Mouse (Mus musculus): ENCODE data around the gene Rai14. TPM values are rescaled to one million over a fixed set of nuclear protein-coding genes. Genes with fewer than 3 reads are reported as not detected.

The Rai14 gene
- 9.2 and 9.7 TPM in 2 replicates for polyA plus RNA-seq (2016; fragmentation: Nextera tagmentation; extraction: Ambion mirVana)

DNA sequence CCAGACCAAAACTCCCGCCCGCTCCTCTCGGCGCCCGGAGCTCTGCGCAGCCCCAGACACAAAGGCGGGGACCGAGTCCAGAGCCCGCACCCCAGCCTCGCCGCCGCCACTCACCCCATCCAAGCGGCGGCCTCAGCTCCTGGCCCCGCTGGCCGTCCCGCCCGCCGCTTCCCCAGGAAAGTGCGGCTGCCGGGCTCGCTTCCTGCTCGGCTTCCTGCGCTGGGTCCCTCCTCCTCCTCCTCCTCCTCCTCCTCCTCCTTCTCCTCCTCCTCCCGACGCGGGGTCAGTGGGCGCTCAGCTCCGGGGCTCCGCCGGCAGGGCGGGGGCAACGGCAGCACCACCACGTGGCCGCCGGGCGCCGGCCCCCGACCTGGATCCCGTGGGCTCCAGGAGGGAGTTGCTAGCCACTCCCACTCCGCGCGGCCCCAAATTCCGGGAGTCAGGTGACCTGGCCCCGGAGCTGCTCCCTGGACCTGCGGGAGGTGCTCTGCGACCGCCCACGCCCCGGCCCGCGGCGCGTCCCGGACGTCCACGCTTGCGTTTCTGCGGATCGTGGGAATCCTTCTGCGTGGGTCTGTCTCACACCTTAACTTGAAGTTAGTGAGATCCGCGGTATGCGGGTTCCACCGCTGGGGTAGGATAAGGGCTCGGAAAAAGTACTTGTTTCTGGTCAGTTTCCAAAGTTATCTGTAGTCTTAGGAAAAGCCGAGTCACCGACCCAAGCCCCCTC is at the start of gene Rai14:
Gene Rai14, minus strand, starts transcription at position 216 of the 730 bp plus-strand sequence.
- peak; percentile 77 for ATAC-seq
- Histone ChIP-seq H3K4me3 (peak within 1 kb of the TSS; percentile 64), H3K4me1 (peaks cover 13% of the 10 kb centered on the region; the same call in 1 of the 2 replicates), H3K9me3 (replicated peaks) (no peaks in the 10 kb centered on the region), H3K4me2 (peak within 1 kb of the TSS; percentile 86), H3K36me3 (no peaks in the 10 kb centered on the region), H3K27me3 (replicated peaks) (peaks cover 46% of the 10 kb centered on the region), H3K27ac (peak within 1 kb of the TSS; percentile 51), H3K9ac (peak within 1 kb of the TSS; percentile 67)
- WGBS (ENCODE audit: insufficient replicate concordance) = under 1% methylated on average over 59 of the region's 68 CpGs

DNA sequence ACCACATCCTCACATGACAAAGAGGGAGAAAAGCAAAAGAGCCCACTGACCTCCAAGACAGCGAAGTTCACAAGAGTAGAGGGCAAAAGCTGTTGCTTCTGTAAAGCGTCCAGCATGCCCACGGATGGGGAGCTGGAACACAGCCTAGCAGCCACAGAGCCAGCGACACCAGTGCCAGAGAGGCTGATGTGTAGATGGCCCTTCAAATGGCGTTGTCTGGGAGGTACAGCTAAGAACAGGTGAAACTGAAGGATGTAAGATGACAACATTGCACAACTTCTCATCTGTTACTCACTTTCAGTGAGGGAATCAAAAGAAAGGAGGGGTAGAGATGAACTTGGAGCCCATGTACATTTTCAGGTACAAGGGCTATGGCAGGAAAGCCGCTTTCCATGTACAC is 47.0 kb upstream of the Rai14 start:
- 70% methylated on average over 6 of the region's 6 CpGs for WGBS (ENCODE audit: insufficient replicate concordance)
- Histone ChIP-seq H3K4me3 (no peak overlapping the region), H3K36me3 (no peaks in the 10 kb centered on the region), H3K9ac (no peak overlapping the region), H3K4me1 (no peaks in the 10 kb centered on the region), H3K9me3 (replicated peaks) (no peaks in the 10 kb centered on the region), H3K27ac (no peak overlapping the region), H3K4me2 (no peak overlapping the region), H3K27me3 (replicated peaks) (no peaks in the 10 kb centered on the region)
- ATAC-seq = no peak

DNA sequence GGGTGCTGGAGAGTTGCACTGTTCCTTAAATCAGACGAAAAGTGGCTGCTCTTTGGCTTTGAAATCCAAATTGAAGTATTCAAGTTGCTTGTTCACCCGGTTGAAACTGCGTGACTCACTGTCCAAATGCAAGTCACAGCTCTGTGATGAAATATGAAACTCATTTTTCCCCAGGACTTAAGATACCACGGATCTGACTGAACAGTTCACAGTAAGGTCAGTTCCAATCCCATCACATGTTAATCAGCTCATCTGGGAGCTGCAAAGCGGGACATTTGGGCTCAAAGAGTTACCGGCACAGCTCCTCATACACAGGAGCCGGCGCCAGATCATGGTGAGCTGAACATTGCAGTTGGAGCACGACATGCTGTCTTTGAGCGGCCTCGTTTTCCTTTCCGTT is 45.6 kb upstream of the Rai14 start:
- WGBS (ENCODE audit: insufficient replicate concordance) = 82% methylated on average over 12 of the region's 12 CpGs
- Histone ChIP-seq H3K4me1 (no peaks in the 10 kb centered on the region), H3K36me3 (no peaks in the 10 kb centered on the region), H3K9me3 (replicated peaks) (no peaks in the 10 kb centered on the region), H3K27ac (no peak overlapping the region), H3K27me3 (replicated peaks) (no peaks in the 10 kb centered on the region), H3K4me3 (no peak overlapping the region), H3K9ac (no peak overlapping the region), H3K4me2 (no peak overlapping the region)
- no peak for ATAC-seq

DNA sequence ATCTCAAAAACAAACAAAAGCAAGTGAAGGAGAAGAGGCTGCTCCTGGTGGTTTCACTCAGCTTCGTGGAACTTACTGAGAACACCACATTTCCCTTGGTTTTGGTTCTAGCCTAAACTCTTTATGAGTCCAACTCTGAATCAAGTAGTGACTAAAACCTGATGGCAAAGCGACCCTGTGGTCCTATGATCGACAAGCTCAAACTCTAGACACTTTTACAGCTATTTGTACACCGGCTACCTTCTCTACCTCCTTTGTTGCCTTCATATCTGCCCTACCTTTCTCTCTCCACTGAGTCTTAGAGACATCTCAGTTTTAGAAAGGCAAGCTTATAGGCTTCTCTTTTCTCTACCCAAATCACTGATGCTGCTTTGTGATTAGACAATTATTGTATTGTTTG is 45.0 kb upstream of the Rai14 start:
- Histone ChIP-seq H3K9ac (no peak overlapping the region), H3K4me3 (no peak overlapping the region), H3K36me3 (no peaks in the 10 kb centered on the region), H3K27me3 (replicated peaks) (no peaks in the 10 kb centered on the region), H3K9me3 (replicated peaks) (no peaks in the 10 kb centered on the region), H3K27ac (no peak overlapping the region), H3K4me2 (no peak overlapping the region), H3K4me1 (no peaks in the 10 kb centered on the region)
- ATAC-seq = no peak
- WGBS (ENCODE audit: insufficient replicate concordance) = 70% methylated on average over 4 of the region's 4 CpGs

DNA sequence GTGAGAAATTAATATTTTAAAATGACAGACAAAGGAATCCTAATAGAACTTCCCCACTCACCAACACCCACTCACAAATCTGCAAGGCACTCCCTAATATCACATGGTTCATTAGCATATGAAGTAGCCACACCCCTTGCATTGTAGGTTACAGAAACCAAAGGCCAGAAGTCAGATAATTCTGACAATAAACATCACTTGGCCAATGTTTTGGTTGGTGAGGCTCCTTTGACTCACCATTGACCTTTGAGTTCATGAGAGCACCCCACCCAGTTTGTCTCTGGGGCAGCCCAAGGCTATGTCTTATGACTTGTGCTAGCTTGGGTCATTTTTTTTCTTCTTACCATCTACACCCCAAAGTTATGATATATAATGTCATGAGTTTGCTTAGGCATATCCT is 44.4 kb upstream of the Rai14 start:
- H3K27me3 ChIP-seq (replicated peaks) = no peaks in the 10 kb centered on the region
- H3K36me3 ChIP-seq = no peaks in the 10 kb centered on the region
- no peak for ATAC-seq
- H3K4me2 ChIP-seq = no peak overlapping the region
- no peaks in the 10 kb centered on the region for H3K9me3 ChIP-seq (replicated peaks)
- H3K27ac ChIP-seq = no peak overlapping the region
- no peak overlapping the region for H3K4me3 ChIP-seq
- no peaks in the 10 kb centered on the region for H3K4me1 ChIP-seq
- H3K9ac ChIP-seq = no peak overlapping the region

DNA sequence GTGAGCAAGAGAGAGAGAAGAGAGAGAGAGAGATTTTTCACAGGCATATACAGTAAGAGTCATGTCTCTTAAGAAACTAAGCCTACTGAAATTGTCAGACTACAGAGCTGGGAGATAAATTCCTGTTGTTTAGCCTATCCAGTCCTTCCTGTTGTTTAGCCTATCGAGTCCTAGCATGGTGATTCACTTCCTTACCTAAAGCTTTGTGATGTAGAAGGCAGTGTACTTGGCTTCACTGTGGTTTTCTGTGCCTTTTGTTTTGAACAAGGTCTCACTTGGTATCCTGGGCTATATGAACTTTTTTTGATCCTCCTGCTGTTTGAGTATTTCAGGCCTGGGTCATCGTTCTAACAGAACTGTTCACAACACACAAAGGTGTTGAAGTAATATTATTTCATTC is 36.7 kb upstream of the Rai14 start:
- H3K9me3 ChIP-seq (replicated peaks) = no peaks in the 10 kb centered on the region
- WGBS (ENCODE audit: insufficient replicate concordance) = 43% methylated on average over 2 of the region's 2 CpGs
- no peaks in the 10 kb centered on the region for H3K4me1 ChIP-seq
- H3K9ac ChIP-seq = no peak overlapping the region
- H3K27me3 ChIP-seq (replicated peaks) = no peaks in the 10 kb centered on the region
- H3K4me3 ChIP-seq = no peak overlapping the region
- no peak overlapping the region for H3K4me2 ChIP-seq
- no peaks in the 10 kb centered on the region for H3K36me3 ChIP-seq
- no peak for ATAC-seq
- no peak overlapping the region for H3K27ac ChIP-seq

DNA sequence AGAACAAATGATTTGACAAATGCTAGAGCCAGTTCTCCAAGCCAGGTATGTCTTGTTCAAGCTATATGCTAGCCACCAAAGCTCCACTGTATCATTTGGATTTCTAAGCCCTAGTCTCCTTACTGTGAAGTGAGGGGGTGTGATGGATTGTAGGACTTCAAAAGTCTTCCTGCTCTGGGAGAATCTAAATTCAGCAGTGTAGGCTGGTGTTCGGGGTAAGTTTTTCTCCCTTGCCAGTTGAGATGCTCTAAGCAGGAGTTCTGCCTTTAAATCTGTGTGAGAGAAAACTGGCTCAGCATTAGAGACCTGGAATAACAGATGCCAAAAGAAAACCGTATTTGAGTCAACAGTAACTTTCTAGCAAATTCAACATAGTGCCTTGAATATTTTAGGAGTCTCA is 35.9 kb upstream of the Rai14 start:
- Histone ChIP-seq H3K4me1 (no peaks in the 10 kb centered on the region), H3K9ac (no peak overlapping the region), H3K4me2 (no peak overlapping the region), H3K27ac (no peak overlapping the region), H3K4me3 (no peak overlapping the region), H3K9me3 (replicated peaks) (no peaks in the 10 kb centered on the region), H3K27me3 (replicated peaks) (no peaks in the 10 kb centered on the region), H3K36me3 (no peaks in the 10 kb centered on the region)
- ATAC-seq = no peak
- 66% methylated on average over 2 of the region's 2 CpGs for WGBS (ENCODE audit: insufficient replicate concordance)

DNA sequence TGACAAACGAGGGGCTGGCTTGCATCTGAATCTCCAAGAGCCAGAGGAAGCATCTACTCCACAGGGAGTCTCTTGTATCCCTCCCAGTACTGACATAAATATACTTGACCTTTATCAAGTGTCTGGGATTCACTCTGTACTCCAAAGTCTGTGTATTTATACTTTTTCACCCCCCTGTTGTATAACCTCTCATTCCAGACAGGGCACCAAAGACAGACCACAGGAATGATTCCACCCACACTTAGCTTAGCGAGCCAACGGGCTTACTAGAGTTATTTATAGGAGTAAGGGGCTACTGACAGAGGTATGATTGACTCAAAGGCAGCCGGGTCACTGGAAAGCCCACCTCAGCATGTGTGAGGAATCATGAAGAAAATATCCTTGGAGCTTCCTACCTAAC is 35.3 kb upstream of the Rai14 start:
- Histone ChIP-seq H3K4me1 (no peaks in the 10 kb centered on the region), H3K27me3 (replicated peaks) (no peaks in the 10 kb centered on the region), H3K9ac (no peak overlapping the region), H3K4me3 (no peak overlapping the region), H3K27ac (no peak overlapping the region), H3K9me3 (replicated peaks) (no peaks in the 10 kb centered on the region), H3K4me2 (no peak overlapping the region), H3K36me3 (no peaks in the 10 kb centered on the region)
- WGBS (ENCODE audit: insufficient replicate concordance) = 51% methylated on average over 4 of the region's 4 CpGs
- ATAC-seq = no peak

DNA sequence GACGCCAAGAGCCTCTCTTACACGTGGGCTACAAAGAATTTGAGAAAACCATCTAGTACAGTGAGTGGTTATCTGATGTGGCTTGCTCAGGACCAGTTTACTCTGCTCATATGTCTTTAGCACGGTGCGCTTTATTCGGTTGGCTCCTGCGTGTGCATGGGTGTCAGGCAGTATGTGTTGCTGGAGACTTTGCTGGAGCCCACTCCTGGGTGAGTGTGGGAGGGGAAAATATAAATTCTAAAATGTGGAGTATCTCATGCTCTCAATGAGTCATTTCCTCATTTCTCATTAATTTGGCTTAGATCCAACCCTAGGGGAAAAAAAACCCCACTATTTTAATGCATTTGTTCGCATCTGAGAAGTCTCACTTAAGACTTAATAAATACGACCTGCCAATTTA is 33.2 kb upstream of the Rai14 start:
- no peak overlapping the region for H3K27ac ChIP-seq
- no peaks in the 10 kb centered on the region for H3K9me3 ChIP-seq (replicated peaks)
- H3K4me3 ChIP-seq = no peak overlapping the region
- no peaks in the 10 kb centered on the region for H3K4me1 ChIP-seq
- no peaks in the 10 kb centered on the region for H3K36me3 ChIP-seq
- ATAC-seq = no peak
- 65% methylated on average over 8 of the region's 8 CpGs for WGBS (ENCODE audit: insufficient replicate concordance)
- H3K4me2 ChIP-seq = no peak overlapping the region
- no peak overlapping the region for H3K9ac ChIP-seq
- H3K27me3 ChIP-seq (replicated peaks) = no peaks in the 10 kb centered on the region

DNA sequence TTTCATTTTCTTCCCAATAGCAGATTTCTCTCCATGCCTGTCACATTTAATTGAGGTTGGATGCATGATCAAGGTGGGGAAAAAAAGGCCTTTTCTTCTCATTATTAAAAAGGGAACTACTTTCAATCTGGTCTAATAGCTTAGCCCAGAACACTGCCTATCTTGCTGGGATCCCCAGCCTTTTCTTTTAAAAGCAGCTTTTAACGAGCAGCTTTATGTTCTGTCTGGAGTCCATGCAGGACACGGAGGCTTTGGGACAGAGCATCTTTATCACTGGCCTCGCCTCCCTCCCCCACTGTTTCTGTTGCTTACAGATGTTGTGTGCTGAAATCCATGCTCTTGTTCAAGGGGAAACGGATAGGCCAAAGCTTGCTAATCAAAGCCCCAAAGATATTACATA is 32.8 kb upstream of the Rai14 start:
- H3K36me3 ChIP-seq = no peaks in the 10 kb centered on the region
- H3K9me3 ChIP-seq (replicated peaks) = no peaks in the 10 kb centered on the region
- H3K4me1 ChIP-seq = no peaks in the 10 kb centered on the region
- H3K9ac ChIP-seq = no peak overlapping the region
- no peak for ATAC-seq
- no peak overlapping the region for H3K4me3 ChIP-seq
- H3K4me2 ChIP-seq = no peak overlapping the region
- H3K27me3 ChIP-seq (replicated peaks) = no peaks in the 10 kb centered on the region
- 61% methylated on average over 4 of the region's 4 CpGs for WGBS (ENCODE audit: insufficient replicate concordance)
- no peak overlapping the region for H3K27ac ChIP-seq

DNA sequence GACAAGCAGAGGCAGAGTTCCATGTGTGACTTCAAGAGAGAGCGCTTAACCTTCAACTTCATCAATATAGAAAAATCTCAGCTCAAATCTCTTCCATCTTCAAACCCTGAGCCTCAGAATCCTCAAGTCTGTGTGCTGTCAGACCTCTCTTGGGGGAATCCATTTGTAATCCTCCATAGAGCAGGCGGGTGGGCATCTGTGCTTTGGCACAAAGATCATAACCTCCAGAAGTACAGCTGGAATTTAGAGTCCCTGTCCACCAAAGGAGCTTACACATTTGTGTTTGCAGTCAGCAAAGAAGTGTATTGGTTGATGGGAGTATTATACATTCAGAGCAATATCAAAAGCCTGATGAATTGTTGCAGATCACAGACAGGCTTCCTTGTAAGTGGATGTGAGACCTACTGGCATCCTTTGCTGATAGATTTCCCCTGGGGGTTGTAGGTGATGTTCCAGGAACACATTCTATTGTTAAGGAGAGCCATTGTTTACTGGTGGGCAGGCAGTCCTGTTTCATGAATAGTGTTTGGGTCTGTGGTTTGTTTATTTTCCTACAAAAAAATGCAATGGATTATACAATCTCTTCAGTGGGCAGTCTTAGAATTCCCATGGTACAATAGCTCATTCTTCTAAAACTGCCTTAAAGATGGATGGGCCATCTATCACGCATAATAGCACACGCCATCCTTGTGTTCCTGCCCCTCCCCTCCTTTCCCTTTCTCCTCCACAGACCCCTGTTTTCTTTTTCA is 32.1 kb upstream of the Rai14 start:
- H3K9ac ChIP-seq = no peak overlapping the region
- no peaks in the 10 kb centered on the region for H3K36me3 ChIP-seq
- 58% methylated on average over 4 of the region's 4 CpGs for WGBS (ENCODE audit: insufficient replicate concordance)

DNA sequence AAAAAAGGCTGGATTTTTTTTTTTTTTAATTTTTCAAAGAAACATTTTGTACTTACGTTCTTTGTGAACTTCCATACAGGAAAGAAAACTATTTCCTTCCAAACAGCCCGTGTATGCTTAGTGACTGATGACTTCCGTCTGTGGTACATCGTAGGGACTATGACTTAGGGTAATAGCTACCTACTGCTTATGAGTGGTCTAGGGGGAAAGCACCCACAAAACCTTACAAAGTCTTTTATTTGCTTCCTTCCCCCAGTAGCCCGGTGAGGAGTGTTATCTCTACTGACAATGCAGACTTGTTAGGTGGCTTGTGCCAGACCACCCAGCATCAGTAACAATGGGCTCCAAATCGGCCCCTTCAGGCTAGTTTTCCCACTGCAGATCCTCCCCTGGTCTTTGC is 28.0 kb upstream of the Rai14 start:
- H3K9ac ChIP-seq = no peak overlapping the region
- no peak overlapping the region for H3K4me2 ChIP-seq
- 43% methylated on average over 6 of the region's 6 CpGs for WGBS (ENCODE audit: insufficient replicate concordance)
- no peaks in the 10 kb centered on the region for H3K27me3 ChIP-seq (replicated peaks)
- H3K36me3 ChIP-seq = no peaks in the 10 kb centered on the region
- H3K4me1 ChIP-seq = no peaks in the 10 kb centered on the region
- no peak overlapping the region for H3K4me3 ChIP-seq
- H3K27ac ChIP-seq = no peak overlapping the region
- ATAC-seq = no peak
- H3K9me3 ChIP-seq (replicated peaks) = no peaks in the 10 kb centered on the region

More for the DNA sequence above, 32.1 kb upstream of the Rai14 start:
- ATAC-seq = no peak
- no peaks in the 10 kb centered on the region for H3K4me1 ChIP-seq
- H3K4me3 ChIP-seq = no peak overlapping the region
- no peak overlapping the region for H3K27ac ChIP-seq
- no peaks in the 10 kb centered on the region for H3K9me3 ChIP-seq (replicated peaks)
- no peak overlapping the region for H3K4me2 ChIP-seq
- no peaks in the 10 kb centered on the region for H3K27me3 ChIP-seq (replicated peaks)

All from liver, embryonic 12.5 days (tissue).